Mouse (Mus musculus): ENCODE results near the gene Uhrf1bp1l. TPM values are rescaled to one million over a fixed set of nuclear protein-coding genes. Genes with fewer than 3 reads are reported as not detected.
"Not testable (repeated sequence)": the region's sequence is repeated elsewhere in the genome, so short reads cannot be mapped to it uniquely, and the experiment has no call there.

Uhrf1bp1l gene
- polyA plus RNA-seq (2016; fragmentation: Nextera tagmentation; extraction: Ambion mirVana): 26.2 and 27.3 TPM in 2 replicates

DNA sequence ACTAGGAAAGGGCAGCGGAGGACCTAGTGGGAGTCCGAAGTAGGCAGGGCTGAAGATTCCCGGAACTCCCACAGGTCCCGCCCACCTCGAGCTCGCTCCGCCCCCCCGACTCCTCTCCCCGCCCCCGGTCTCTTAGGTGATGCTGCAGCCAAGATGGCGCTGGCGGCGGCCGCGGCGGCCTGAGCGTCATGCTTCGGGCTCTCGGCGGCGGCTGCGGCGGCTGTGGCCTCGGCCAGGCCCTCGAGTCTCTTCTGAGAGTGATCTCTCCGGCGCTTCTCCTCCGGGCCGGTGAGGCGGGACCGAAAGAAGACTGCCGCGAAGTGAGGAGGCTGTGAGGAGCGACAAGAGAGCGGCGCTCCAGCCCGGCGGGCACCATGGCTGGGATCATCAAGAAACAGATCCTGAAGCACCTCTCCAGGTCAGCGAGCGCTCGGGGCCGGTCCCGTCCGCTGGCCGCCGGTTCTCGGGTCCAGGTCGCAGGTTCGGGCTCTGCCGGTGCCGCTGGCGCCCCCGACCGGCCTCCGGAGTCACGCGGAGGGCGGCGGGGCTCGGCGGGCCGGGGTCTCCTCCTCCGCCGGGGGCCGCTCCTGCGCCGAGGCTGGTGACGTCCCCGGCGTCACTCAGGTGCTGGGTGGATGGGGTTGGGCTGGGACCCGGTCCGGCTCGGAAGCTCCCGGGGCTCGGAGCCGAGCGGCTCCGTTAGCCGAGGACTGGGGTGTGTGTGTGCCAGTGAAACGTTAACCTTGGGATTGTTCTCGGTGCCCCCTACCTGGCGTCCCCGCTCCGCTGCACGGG is at the start of gene Uhrf1bp1l:
Gene Uhrf1bp1l, plus strand, starts transcription at position 121 of the 795 bp plus-strand sequence.
- Histone ChIP-seq H3K27ac (peak within 1 kb of the TSS; percentile 86), H3K4me2 (replicated peaks) (peak within 1 kb of the TSS; percentile 58), H3K9me3 (no peaks in the 10 kb centered on the region), H3K27me3 (no peaks in the 10 kb centered on the region), H3K9ac (peak within 1 kb of the TSS; percentile 82), H3K36me3 (no peaks in the 10 kb centered on the region), H3K4me1 (peaks cover 6% of the 10 kb centered on the region), H3K4me3 (peak within 1 kb of the TSS; percentile 79)
- WGBS: under 1% methylated on average over 78 of the region's 85 CpGs
- ATAC-seq (ENCODE audit: insufficient number of reproducible peaks, insufficient read depth, low FRiP score, low TSS enrichment): peak; percentile 93

- H3K27me3 ChIP-seq: no peaks in the 10 kb centered on the region
- no peaks in the 10 kb centered on the region for H3K36me3 ChIP-seq
- H3K4me1 ChIP-seq: no peaks in the 10 kb centered on the region
- H3K27ac ChIP-seq: no peak overlapping the region
- ATAC-seq (ENCODE audit: insufficient number of reproducible peaks, insufficient read depth, low FRiP score, low TSS enrichment): no peak
- 82% methylated on average over 20 of the region's 20 CpGs for WGBS
- H3K4me2 ChIP-seq (replicated peaks): no peak overlapping the region
- H3K9ac ChIP-seq: no peak overlapping the region
- no peak overlapping the region for H3K4me3 ChIP-seq
- H3K9me3 ChIP-seq: no peaks in the 10 kb centered on the region
Observed at GRCm38 (mm10) chr10:89695194-89695911, 49.4 kb upstream of the Uhrf1bp1l start.

- H3K9me3 ChIP-seq; H3K4me3 ChIP-seq; H3K27ac ChIP-seq; H3K36me3 ChIP-seq; ATAC-seq (ENCODE audit: insufficient number of reproducible peaks, insufficient read depth, low FRiP score, low TSS enrichment); H3K4me1 ChIP-seq; H3K27me3 ChIP-seq; H3K4me2 ChIP-seq (replicated peaks); H3K9ac ChIP-seq: not testable (repeated sequence)
- 68% methylated on average over 2 of the region's 2 CpGs for whole genome bisulfite sequencing
Observed at GRCm38 (mm10) chr10:89696270-89696669, 48.5 kb upstream of the Uhrf1bp1l start.

GRCm38 (mm10) chr10:89697956-89698355 is 46.8 kb upstream of the Uhrf1bp1l start:
- Histone ChIP-seq H3K4me3 (no peak overlapping the region), H3K9ac (no peak overlapping the region), H3K27ac (no peak overlapping the region), H3K4me1 (no peaks in the 10 kb centered on the region), H3K36me3 (no peaks in the 10 kb centered on the region), H3K27me3 (no peaks in the 10 kb centered on the region), H3K4me2 (replicated peaks) (no peak overlapping the region), H3K9me3 (no peaks in the 10 kb centered on the region)
- 93% methylated on average over 3 of the region's 3 CpGs for whole genome bisulfite sequencing
- ATAC-seq (ENCODE audit: insufficient number of reproducible peaks, insufficient read depth, low FRiP score, low TSS enrichment): no peak

DNA sequence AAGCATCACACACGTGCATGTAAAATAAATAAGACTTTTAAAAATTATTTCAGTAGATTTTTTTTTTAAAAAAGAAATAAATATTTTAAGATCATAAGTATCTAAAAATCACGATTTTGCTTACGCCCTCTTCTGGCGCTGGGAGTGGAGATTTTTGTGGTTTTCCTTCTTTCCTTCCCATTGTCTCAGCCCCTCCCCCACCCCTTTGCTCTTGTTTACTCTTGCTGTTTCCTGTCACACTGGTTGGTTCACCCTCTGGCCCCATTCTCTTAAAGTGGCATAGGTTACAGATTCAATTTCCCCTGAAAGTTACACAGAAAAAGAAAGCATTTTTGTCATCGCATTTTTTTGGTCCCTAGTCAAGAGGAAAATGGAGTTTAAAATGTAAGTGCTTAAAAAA is 41.7 kb upstream of the Uhrf1bp1l start:
- Histone ChIP-seq H3K9ac (no peak overlapping the region), H3K4me3 (no peak overlapping the region), H3K4me2 (replicated peaks) (no peak overlapping the region), H3K27me3 (no peaks in the 10 kb centered on the region), H3K36me3 (no peaks in the 10 kb centered on the region), H3K4me1 (no peaks in the 10 kb centered on the region), H3K27ac (no peak overlapping the region), H3K9me3 (no peaks in the 10 kb centered on the region)
- WGBS: 48% methylated on average over 5 of the region's 5 CpGs
- ATAC-seq (ENCODE audit: insufficient number of reproducible peaks, insufficient read depth, low FRiP score, low TSS enrichment): no peak

DNA sequence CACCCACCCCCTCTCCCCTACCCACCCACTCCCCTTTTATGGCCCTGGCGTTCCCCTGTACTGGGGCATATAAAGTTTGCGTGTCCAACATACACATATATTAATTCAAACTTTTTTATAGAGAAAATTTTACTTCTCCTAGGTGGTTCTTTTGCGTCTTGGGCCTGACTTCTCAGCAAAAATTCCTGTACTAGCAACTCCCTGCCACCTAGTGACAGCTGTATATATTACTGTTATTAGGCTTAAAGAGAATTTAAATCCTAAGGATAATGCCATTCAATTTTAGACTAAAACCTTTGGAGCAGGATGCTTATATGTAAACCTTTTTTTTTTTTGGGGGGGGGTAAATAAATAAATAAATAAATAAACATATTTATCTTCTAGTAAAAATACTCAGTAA is 37.4 kb upstream of the Uhrf1bp1l start:
- no peak overlapping the region for H3K4me2 ChIP-seq (replicated peaks)

DNA sequence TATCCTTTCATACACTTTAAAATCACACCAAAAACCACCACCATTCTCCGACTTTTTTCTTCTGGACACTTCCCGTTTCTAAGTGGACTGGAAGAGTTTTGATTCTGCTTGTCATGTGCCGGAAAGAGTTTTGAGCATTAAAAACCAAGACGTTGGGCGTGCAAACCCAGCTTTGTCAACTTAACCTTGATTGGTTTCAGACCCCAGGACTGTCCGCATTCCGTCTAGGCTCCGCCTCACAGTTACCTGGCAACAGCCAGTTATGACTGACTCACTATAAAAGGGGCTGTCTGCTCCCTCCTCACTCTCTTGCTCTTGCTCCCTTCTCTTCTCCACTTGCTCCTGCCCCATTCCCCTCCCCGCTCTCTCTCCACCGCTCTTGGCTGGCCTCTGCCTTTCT is 36.1 kb upstream of the Uhrf1bp1l start:
- H3K4me2 ChIP-seq (replicated peaks): peak overlapping the region; percentile 33
- peak; percentile 74; the same call in 1 of the 2 replicates for ATAC-seq (ENCODE audit: insufficient number of reproducible peaks, insufficient read depth, low FRiP score, low TSS enrichment)

More for the DNA sequence above, 37.4 kb upstream of the Uhrf1bp1l start:
- ATAC-seq (ENCODE audit: insufficient number of reproducible peaks, insufficient read depth, low FRiP score, low TSS enrichment): no peak
- Histone ChIP-seq H3K4me1 (peaks cover 4% of the 10 kb centered on the region; the same call in 1 of the 2 replicates), H3K27ac (no peak overlapping the region), H3K9me3 (no peaks in the 10 kb centered on the region), H3K4me3 (no peak overlapping the region), H3K27me3 (no peaks in the 10 kb centered on the region), H3K9ac (no peak overlapping the region), H3K36me3 (peaks cover 6% of the 10 kb centered on the region; the same call in 1 of the 2 replicates)
- WGBS: 85% methylated on average over 3 of the region's 3 CpGs

DNA sequence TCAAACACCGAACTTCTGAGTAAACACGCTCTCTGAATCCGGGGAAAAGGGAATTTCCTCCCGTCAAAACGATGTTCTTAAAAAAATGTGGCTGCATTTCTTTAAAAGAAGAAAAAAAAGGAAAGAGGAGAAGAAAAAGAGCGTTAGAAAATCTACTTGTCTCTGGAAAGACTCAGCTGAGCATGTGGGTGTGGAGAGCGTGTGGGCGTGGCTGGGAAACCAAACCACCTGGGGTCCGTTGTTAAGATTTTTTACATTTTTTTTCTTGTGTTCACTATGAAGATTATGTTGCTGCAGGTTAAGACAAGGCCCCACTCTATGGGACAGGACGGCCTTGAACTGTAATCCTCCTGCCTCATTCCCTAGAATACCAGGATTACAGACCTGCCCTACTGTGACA is 29.9 kb upstream of the Uhrf1bp1l start:
- Histone ChIP-seq H3K9ac (no peak overlapping the region), H3K4me3 (no peak overlapping the region), H3K27me3 (no peaks in the 10 kb centered on the region), H3K4me2 (replicated peaks) (no peak overlapping the region), H3K27ac (no peak overlapping the region), H3K4me1 (no peaks in the 10 kb centered on the region), H3K36me3 (peaks cover 44% of the 10 kb centered on the region), H3K9me3 (no peaks in the 10 kb centered on the region)
- 83% methylated on average over 10 of the region's 10 CpGs for WGBS
- no peak for ATAC-seq (ENCODE audit: insufficient number of reproducible peaks, insufficient read depth, low FRiP score, low TSS enrichment)

More for the DNA sequence above, 36.1 kb upstream of the Uhrf1bp1l start:
- Histone ChIP-seq H3K36me3 (peaks cover 11% of the 10 kb centered on the region), H3K4me1 (peaks cover 4% of the 10 kb centered on the region; the same call in 1 of the 2 replicates), H3K4me3 (no peak overlapping the region), H3K9ac (no peak overlapping the region), H3K27me3 (no peaks in the 10 kb centered on the region), H3K27ac (no peak overlapping the region), H3K9me3 (no peaks in the 10 kb centered on the region)
- WGBS: 28% methylated on average over 10 of the region's 10 CpGs

GRCm38 (mm10) chr10:89720252-89720651 is 24.5 kb upstream of the Uhrf1bp1l start:
- no peaks in the 10 kb centered on the region for H3K9me3 ChIP-seq
- no peak overlapping the region for H3K4me2 ChIP-seq (replicated peaks)
- H3K36me3 ChIP-seq: peaks cover 40% of the 10 kb centered on the region
- no peak for ATAC-seq (ENCODE audit: insufficient number of reproducible peaks, insufficient read depth, low FRiP score, low TSS enrichment)
- H3K27ac ChIP-seq: no peak overlapping the region
- H3K9ac ChIP-seq: no peak overlapping the region
- H3K4me3 ChIP-seq: no peak overlapping the region
- H3K27me3 ChIP-seq: no peaks in the 10 kb centered on the region
- no peaks in the 10 kb centered on the region for H3K4me1 ChIP-seq

- H3K36me3 ChIP-seq: peaks cover 37% of the 10 kb centered on the region
- WGBS: 95% methylated on average over 3 of the region's 3 CpGs
Observed at GRCm38 (mm10) chr10:89720796-89721195, 24.0 kb upstream of the Uhrf1bp1l start.

DNA sequence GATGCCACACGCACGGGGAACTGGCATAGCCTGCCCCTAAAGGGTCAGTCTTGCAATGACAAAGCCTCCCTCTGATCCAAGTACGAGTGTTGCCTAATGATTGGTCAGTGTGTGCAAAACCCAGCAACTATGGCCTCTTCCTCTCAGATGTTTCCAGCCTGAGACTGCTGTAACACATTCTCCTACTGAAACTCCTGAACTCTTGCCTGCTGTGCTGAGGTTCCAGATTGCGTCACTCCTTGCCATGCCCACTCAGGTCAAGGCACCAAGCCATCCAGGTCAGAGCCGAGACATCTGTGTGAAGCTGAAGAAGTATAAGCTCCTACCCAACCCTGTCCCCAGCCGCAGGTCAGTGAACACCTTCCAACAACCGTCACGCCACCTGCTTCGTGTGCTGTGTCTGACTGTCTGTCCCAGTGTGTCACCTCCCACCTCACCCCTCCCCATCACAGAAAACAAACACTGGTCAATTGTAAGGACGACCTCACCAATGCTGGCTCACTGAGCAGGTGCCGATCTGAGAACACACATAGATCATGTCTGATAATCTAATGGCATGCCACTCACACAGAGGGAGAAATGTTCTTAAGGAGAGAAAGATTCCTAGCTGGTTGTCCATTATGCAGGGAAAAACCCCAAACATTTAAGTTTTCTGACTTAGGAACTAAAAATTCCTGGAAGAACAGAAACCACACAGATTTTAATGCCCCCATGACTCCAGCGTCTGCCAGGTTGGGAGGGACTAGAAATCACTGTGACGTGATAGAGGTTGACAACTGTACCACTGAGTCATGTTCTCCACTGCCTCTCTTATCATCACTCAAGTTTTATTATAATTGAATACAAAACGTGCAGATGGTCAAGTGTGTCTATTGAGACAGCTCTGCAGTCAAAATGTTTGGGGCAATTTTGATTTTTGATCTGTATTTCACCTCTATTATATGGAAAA is 22.3 kb upstream of the Uhrf1bp1l start:
- H3K36me3 ChIP-seq: peaks cover 32% of the 10 kb centered on the region

More at GRCm38 (mm10) chr10:89720796-89721195, 24.0 kb upstream of the Uhrf1bp1l start:
- ATAC-seq (ENCODE audit: insufficient number of reproducible peaks, insufficient read depth, low FRiP score, low TSS enrichment): no peak
- H3K9me3 ChIP-seq: no peaks in the 10 kb centered on the region
- H3K4me1 ChIP-seq: no peaks in the 10 kb centered on the region
- no peaks in the 10 kb centered on the region for H3K27me3 ChIP-seq
- H3K4me3 ChIP-seq: no peak overlapping the region
- H3K4me2 ChIP-seq (replicated peaks): no peak overlapping the region
- H3K27ac ChIP-seq: no peak overlapping the region
- no peak overlapping the region for H3K9ac ChIP-seq

More for the DNA sequence above, 22.3 kb upstream of the Uhrf1bp1l start:
- H3K27me3 ChIP-seq: no peaks in the 10 kb centered on the region
- no peak overlapping the region for H3K4me3 ChIP-seq
- no peaks in the 10 kb centered on the region for H3K9me3 ChIP-seq
- no peaks in the 10 kb centered on the region for H3K4me1 ChIP-seq
- no peak overlapping the region for H3K4me2 ChIP-seq (replicated peaks)
- 90% methylated on average over 14 of the region's 14 CpGs for WGBS
- H3K27ac ChIP-seq: no peak overlapping the region
- H3K9ac ChIP-seq: no peak overlapping the region
- no peak for ATAC-seq (ENCODE audit: insufficient number of reproducible peaks, insufficient read depth, low FRiP score, low TSS enrichment)
